Mouse (Mus musculus) C2C12 (cell line): ENCODE results near the gene Mpg. TPM values are rescaled to one million over a fixed set of nuclear protein-coding genes. Genes with fewer than 3 reads are reported as not detected.

Experiments
- H3K27me3 ChIP-seq: one replicate; pipeline ENCODE4 v1.6.1; 2011; ENCODE audit not compliant: control insufficient read depth, insufficient read depth, insufficient read length
- H3K36me3 ChIP-seq: one replicate; pipeline ENCODE4 v1.6.1; 2011; ENCODE audit not compliant: control insufficient read depth, insufficient read depth
- H3K4me3 ChIP-seq: one replicate; pipeline ENCODE4 v1.5.1; 2011; ENCODE audit warnings: mild to moderate bottlenecking, control low read depth; ENCODE audit not compliant: poor library complexity, insufficient read depth, severe bottlenecking
- H3K79me2 ChIP-seq: one replicate; pipeline ENCODE4 v1.6.1; 2011; ENCODE audit not compliant: control insufficient read depth, insufficient read depth
- H3K79me3 ChIP-seq: one replicate; pipeline ENCODE4 v1.6.1; 2011; ENCODE audit warnings: low read depth, control low read depth
- H3ac ChIP-seq: one replicate; pipeline ENCODE3; 2011; ENCODE audit warnings: low read depth; ENCODE audit not compliant: control insufficient read depth, insufficient read length
- CEBPB ChIP-seq: IDR thresholded peaks from one replicate; pipeline ENCODE4 v1.6.1; 2011; ENCODE audit warnings: low read depth, mild to moderate bottlenecking, control low read depth, moderate library complexity
- CTCF ChIP-seq: IDR thresholded peaks from one replicate; pipeline ENCODE4 v1.5.1; 2011; ENCODE audit not compliant: control insufficient read depth, insufficient read depth, insufficient read length
- FOSL1 ChIP-seq: IDR thresholded peaks from one replicate; pipeline ENCODE4 v1.8.0; 2011; ENCODE audit warnings: mild to moderate bottlenecking, low read length; ENCODE audit not compliant: poor library complexity, insufficient read depth, severe bottlenecking
- MAX ChIP-seq: IDR thresholded peaks from one replicate; pipeline ENCODE4 v1.6.1; 2011; ENCODE audit warnings: mild to moderate bottlenecking, control low read depth
- MYOD1 ChIP-seq: IDR thresholded peaks from one replicate; pipeline ENCODE4 v1.6.1; 2011; ENCODE audit warnings: low read depth; ENCODE audit not compliant: control insufficient read depth, insufficient read length
- MYOG ChIP-seq: IDR thresholded peaks from one replicate; pipeline ENCODE4 v1.6.1; 2011; ENCODE audit not compliant: control insufficient read depth, insufficient read length; ENCODE audit errors: extremely low read depth
- USF1 ChIP-seq: IDR thresholded peaks from one replicate; pipeline ENCODE4 v1.6.1; 2011; ENCODE audit warnings: low read depth, mild to moderate bottlenecking, control low read depth, moderate library complexity
- polyA plus RNA-seq: library from polyadenylated mRNA; unstranded; fragments of >200 nt; fragmentation: generic; extraction: Trizol; gene quantifications from one replicate; pipeline ENCODE4 v1.2.1, GENCODE M21; 2012; ENCODE audit warnings: missing spikeins

Mpg gene
- polyA plus RNA-seq, 1 experiment: 19.9 TPM

GRCm38 (mm10) chr11:32193156-32193555 lies 33.1 kb upstream of the Mpg start:
- TF ChIP-seq CEBPB: no peak
- no peak for TF ChIP-seq FOSL1
- no peaks in the 10 kb centered on the region for H3K79me3 ChIP-seq

DNA sequence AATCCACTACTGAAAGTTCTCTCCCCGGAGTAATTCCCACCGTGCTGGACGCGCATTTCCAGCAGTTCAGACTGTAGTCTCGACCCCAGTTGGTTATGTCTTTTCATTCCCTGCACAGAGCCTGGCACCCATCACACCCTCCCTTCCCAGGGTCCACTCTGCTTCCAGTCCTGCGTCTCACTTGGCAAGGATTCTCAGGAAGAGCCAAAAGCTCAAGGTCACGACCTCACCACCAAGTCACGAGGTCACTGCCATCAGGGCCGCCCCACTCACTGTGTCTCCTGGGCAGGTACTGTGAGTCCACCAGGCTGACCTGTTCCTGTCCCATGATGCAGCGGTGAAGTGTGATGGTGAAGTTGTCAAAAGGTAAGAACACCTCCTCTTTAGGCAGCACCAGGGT lies 32.2 kb upstream of the Mpg start:
- Histone ChIP-seq H3ac (no peak overlapping the region), H3K79me3 (no peaks in the 10 kb centered on the region), H3K79me2 (no peaks in the 10 kb centered on the region), H3K4me3 (no peak overlapping the region), H3K27me3 (peaks cover 44% of the 10 kb centered on the region), H3K36me3 (no peaks in the 10 kb centered on the region)
- no peak for TF ChIP-seq MYOD1
- TF ChIP-seq FOSL1: no peak
- TF ChIP-seq MAX: no peak
- TF ChIP-seq CEBPB: no peak
- TF ChIP-seq CTCF: no peak
- no peak for TF ChIP-seq USF1
- TF ChIP-seq MYOG: no peak

More at GRCm38 (mm10) chr11:32193156-32193555, 33.1 kb upstream of the Mpg start:
- Histone ChIP-seq H3K4me3 (no peak overlapping the region), H3K79me2 (no peaks in the 10 kb centered on the region), H3K36me3 (no peaks in the 10 kb centered on the region), H3ac (no peak overlapping the region), H3K27me3 (peaks cover 46% of the 10 kb centered on the region)

GRCm38 (mm10) chr11:32194626-32195025 lies 31.7 kb upstream of the Mpg start:
- no peak for TF ChIP-seq FOSL1
- TF ChIP-seq MAX: no peak
- Histone ChIP-seq H3K36me3 (no peaks in the 10 kb centered on the region), H3ac (no peak overlapping the region), H3K79me2 (no peaks in the 10 kb centered on the region), H3K4me3 (no peak overlapping the region), H3K27me3 (peaks cover 43% of the 10 kb centered on the region), H3K79me3 (no peaks in the 10 kb centered on the region)

DNA sequence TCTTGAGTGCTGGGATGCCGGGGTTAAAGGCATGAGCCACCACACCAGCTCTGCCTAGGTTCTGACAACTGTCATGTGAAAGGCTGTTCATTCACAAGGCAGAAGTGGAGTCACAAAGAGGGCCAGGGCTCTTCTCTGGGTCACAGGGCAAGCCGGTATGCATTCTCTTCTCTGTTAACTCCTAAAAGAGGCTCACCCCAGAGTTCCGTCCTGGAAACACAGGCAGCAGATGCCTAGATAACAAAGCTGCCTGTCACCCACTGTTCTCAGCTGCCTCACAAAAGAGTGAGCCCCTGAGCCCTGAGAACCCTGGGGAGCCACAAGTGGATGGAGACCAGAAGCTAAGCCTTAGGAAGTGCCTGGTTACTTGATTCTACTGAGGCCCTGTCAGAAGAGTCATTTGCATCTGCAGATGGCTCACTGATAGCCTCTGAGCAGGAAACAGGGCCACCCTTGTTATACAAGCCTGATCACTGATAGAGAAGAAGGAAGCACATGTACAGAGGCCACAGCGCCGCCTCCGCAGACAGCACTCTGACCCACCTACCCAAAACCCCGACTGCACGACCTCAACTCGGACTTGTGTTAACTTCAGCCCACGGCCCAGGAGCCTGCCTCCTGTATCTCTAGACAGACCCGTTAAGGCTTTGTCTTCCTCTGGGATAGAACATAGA lies 30.3 kb upstream of the Mpg start:
- Histone ChIP-seq H3K4me3 (no peak overlapping the region), H3K79me3 (no peaks in the 10 kb centered on the region), H3K36me3 (no peaks in the 10 kb centered on the region), H3K27me3 (peaks cover 36% of the 10 kb centered on the region), H3ac (no peak overlapping the region), H3K79me2 (no peaks in the 10 kb centered on the region)
- no peak for TF ChIP-seq MYOD1
- TF ChIP-seq FOSL1: no peak
- no peak for TF ChIP-seq MYOG
- TF ChIP-seq CEBPB: no peak
- TF ChIP-seq MAX: no peak
- TF ChIP-seq CTCF: no peak
- no peak for TF ChIP-seq USF1

DNA sequence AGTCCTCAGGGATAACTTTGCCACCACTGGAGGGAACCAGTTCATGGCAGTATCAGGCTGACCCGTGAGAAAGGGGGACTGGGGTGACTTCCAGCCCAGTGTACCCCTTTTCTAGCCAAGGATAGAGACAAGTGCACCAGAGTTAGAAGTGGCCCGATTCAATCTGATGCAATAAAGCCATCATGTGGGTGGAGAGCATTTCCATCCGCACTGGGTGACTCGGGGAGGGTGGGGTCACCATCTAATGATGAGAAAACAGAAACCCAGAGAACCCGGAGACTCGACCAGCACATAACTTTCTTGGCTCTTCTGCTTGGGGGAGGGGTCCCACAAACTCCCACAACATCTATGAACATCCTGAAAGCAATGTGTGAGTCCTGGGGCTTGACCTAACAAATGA lies 29.6 kb upstream of the Mpg start:
- TF ChIP-seq USF1 (no peak), FOSL1 (no peak), CEBPB (no peak), MAX (no peak), MYOG (no peak), CTCF (no peak), MYOD1 (no peak)
- H3K79me2 ChIP-seq: no peaks in the 10 kb centered on the region
- no peak overlapping the region for H3ac ChIP-seq
- H3K4me3 ChIP-seq: no peak overlapping the region
- no peaks in the 10 kb centered on the region for H3K79me3 ChIP-seq
- no peaks in the 10 kb centered on the region for H3K36me3 ChIP-seq
- H3K27me3 ChIP-seq: peaks cover 36% of the 10 kb centered on the region

DNA sequence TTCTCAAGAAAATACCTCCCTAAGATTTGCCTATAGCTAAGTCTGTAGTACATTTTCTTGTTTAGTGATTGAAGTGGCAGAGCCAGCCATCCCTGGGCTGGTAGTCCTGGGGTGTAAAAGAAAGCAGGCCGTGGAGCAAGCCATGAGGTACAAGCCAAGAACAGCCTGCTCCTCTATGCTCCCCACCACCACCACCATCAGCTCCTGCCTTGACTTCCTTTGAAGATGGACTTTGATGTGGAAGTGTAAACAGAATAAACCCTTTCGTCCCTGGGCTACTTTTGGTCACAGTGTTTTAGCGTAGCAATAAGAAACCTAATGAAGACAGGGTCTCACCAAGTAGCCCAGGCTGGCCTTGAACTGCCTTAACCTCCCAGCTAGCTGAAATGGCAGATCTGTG lies 28.5 kb upstream of the Mpg start:
- H3K27me3 ChIP-seq: peaks cover 31% of the 10 kb centered on the region
- TF ChIP-seq USF1: no peak
- TF ChIP-seq CTCF: no peak
- TF ChIP-seq MYOD1: no peak
- no peak for TF ChIP-seq CEBPB
- TF ChIP-seq MYOG: no peak
- no peak for TF ChIP-seq FOSL1
- TF ChIP-seq MAX: no peak
- H3K36me3 ChIP-seq: no peaks in the 10 kb centered on the region
- no peaks in the 10 kb centered on the region for H3K79me2 ChIP-seq
- H3ac ChIP-seq: no peak overlapping the region
- no peak overlapping the region for H3K4me3 ChIP-seq
- no peaks in the 10 kb centered on the region for H3K79me3 ChIP-seq
